ENCODE assay signal across 16 mouse cellular contexts in the genomic region with DNA sequence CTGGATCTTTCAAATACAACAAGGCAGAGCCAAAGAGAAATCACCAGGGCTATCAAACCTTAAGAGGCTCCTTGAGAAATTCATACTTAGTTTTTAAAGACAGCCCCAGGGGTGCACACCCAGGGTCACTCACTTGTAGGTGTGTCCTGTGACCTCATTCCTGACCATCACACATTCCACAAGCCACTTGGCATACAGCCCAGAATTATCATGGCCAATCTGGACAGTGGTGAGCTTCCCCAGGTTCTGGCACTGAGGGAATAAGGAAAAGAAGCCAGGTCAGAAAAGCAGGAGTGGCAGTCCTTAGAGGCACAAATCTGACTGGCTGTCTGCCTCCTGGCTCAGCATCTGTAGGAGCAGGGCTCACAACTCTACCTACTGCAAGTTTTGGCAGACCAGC. TPM values are rescaled to one million over a fixed set of nuclear protein-coding genes. Genes with fewer than 3 reads are reported as not detected.
A peak's percentile ranks its signal among the peaks of the same experiment; 100 is the strongest.
DNase-seq lines count a peak whose midpoint lies in the region; ATAC-seq and TF ChIP-seq lines count a peak whose summit lies in the region.
"Had no signal": no experiment of that assay in that cellular context is flagged by ENCODE, and none has a peak within 500 bp of the region (broad histone marks: within the 10 kb centered on the region; RNA-seq: fewer than 3 reads in every experiment).

No protein-coding gene starts in this region.

- intact Hi-C loops in heart, postnatal 25 days (cut with DNase I) = no loop called here

- TF ChIP-seq CTCF in kidney, adult 2 months (conservative IDR thresholded peaks at IDR 0.05; ENCODE audit: insufficient read depth, insufficient read length, low read depth, low read length) = no peak

- no peaks in the 10 kb centered on the region for H3K9me3 ChIP-seq in kidney, embryonic 16.5 days (ENCODE audit: low read length)
- H3K9me3 ChIP-seq in heart, embryonic 10.5 days = no peaks in the 10 kb centered on the region
- H3K9me3 ChIP-seq: embryonic facial prominence, embryonic 10.5 days; heart, embryonic 15.5 days; limb, embryonic 10.5 days had no signal

- H3K4me2 ChIP-seq in kidney, embryonic 16.5 days (replicated peaks; ENCODE audit: low read depth, low read length) = no peak overlapping the region
- H3K4me2 ChIP-seq: heart, embryonic 15.5 days; hindbrain, embryonic 14.5 days had no signal

- ATAC-seq in kidney, embryonic 16.5 days (ENCODE audit: low FRiP score, low TSS enrichment) = no peak

- H3K4me1 ChIP-seq in kidney, adult 2 months (ENCODE audit: control insufficient read depth, insufficient read depth, low read length) = no peaks in the 10 kb centered on the region
- no peaks in the 10 kb centered on the region for H3K4me1 ChIP-seq in kidney, embryonic 16.5 days (ENCODE audit: insufficient read depth, low read length)
- 0 out of 2 replicates have a peak, but pooled peaks cover 2% of the 10 kb centered on the region for H3K4me1 ChIP-seq in heart, embryonic 10.5 days
- H3K4me1 ChIP-seq: embryonic facial prominence, embryonic 10.5 days; heart, embryonic 15.5 days; limb, embryonic 10.5 days had no signal

- peak; percentile 69 for DNase-seq in kidney, adult 2 months
- peak; percentile 45 for DNase-seq in MN1 (ENCODE audit: low spot score)
- peak; percentile 62 for DNase-seq in adrenal gland, adult 8-10 months
- DNase-seq in kidney, postnatal 25 days = peak; percentile 44 to 49
- DNase-seq in heart, postnatal 25 days (ENCODE audit: low spot score) = no peak
- DNase-seq in heart, embryonic 10.5 days (ENCODE audit: low spot score) = no peak
- DNase-seq: cerebellum, adult 8-10 months; gastrocnemius, postnatal 36 days; layer of hippocampus, postnatal 36 days; thymus, adult 18-20 months had no signal

- no peak overlapping the region for H3K4me3 ChIP-seq in kidney, adult 2 months (ENCODE audit: insufficient read depth, low read depth, low read length)
- H3K4me3 ChIP-seq in kidney, embryonic 16.5 days (ENCODE audit: low read length) = no peak overlapping the region
- H3K4me3 ChIP-seq in heart, embryonic 10.5 days = no peak overlapping the region
- H3K4me3 ChIP-seq: embryonic facial prominence, embryonic 10.5 days; heart, embryonic 15.5 days; limb, embryonic 10.5 days; myocyte had no signal

- H3K9ac ChIP-seq in kidney, embryonic 16.5 days (replicated peaks; ENCODE audit: low read length) = no peak overlapping the region
- H3K9ac ChIP-seq: heart, embryonic 15.5 days; hindbrain, embryonic 14.5 days had no signal

- H3K27ac ChIP-seq in kidney, adult 2 months (ENCODE audit: insufficient read depth, low read depth, low read length) = no peak overlapping the region
- H3K27ac ChIP-seq in kidney, embryonic 16.5 days (ENCODE audit: low read length) = no peak overlapping the region
- no peak overlapping the region for H3K27ac ChIP-seq in heart, embryonic 10.5 days
- H3K27ac ChIP-seq: embryonic facial prominence, embryonic 10.5 days; heart, embryonic 15.5 days; hindbrain, embryonic 14.5 days; limb, embryonic 10.5 days had no signal

- no peak for TF ChIP-seq POLR2A in kidney, adult 2 months (IDR thresholded peaks at IDR 0.05; ENCODE audit: low read depth, low read length)

- peaks cover 5% of the 10 kb centered on the region for H3K36me3 ChIP-seq in kidney, adult 2 months (ENCODE audit: control insufficient read depth, insufficient read depth, low read length)
- peaks cover 70% of the 10 kb centered on the region for H3K36me3 ChIP-seq in kidney, embryonic 16.5 days (ENCODE audit: insufficient read depth, low read length)
- peaks cover 98% of the 10 kb centered on the region for H3K36me3 ChIP-seq in heart, embryonic 10.5 days

- H3K27me3 ChIP-seq in kidney, adult 2 months (replicated peaks; ENCODE audit: control insufficient read depth, insufficient read depth, low read length) = no peaks in the 10 kb centered on the region
- H3K27me3 ChIP-seq in kidney, embryonic 16.5 days (ENCODE audit: insufficient read depth, low read length) = no peaks in the 10 kb centered on the region
- H3K27me3 ChIP-seq in heart, embryonic 10.5 days (ENCODE audit: insufficient read depth, poor library complexity, severe bottlenecking) = no peaks in the 10 kb centered on the region
- H3K27me3 ChIP-seq: heart, embryonic 15.5 days had no signal

RNA-seq across cellular contexts. Expression of a gene that starts 33.4 kb away (rescaled TPM):
- 0.28 and 0.37 TPM in 2 replicates for polyA plus RNA-seq in kidney, adult 2 months (2012; rRNA removed)
- 1.7 and 1.8 TPM in 2 replicates for polyA plus RNA-seq in kidney, embryonic 16.5 days (2015; fragmentation: Nextera tagmentation; extraction: Ambion mirVana)
- 1 to 10 TPM in 3 of 4 experiments, under 1 TPM in 1; 0.49 to 1.2 (median 1.1) TPM for total RNA-seq in adrenal gland, adult 8-10 months (2022)
- total RNA-seq in heart, postnatal 25 days (2021) = 10 to 100 TPM; 22.6 to 24.0 TPM
- polyA plus RNA-seq in heart, embryonic 10.5 days (2016; fragmentation: Nextera tagmentation; extraction: Ambion mirVana) = 4.7 and 11.3 TPM in 2 replicates
- polyA plus RNA-seq: myocyte had no signal

Comparison
In these comparisons a context has a peak if more than half of its experiments do, and no peak if none do; other contexts are left out.
1. DNase-seq: peak in kidney, adult 2 months (single experiment), MN1 (single experiment), adrenal gland, adult 8-10 months (single experiment) and kidney, postnatal 25 days (2 of 2); none in heart, postnatal 25 days (single experiment) and heart, embryonic 10.5 days (single experiment).